8 mouse cellular contexts compared by ENCODE assay signal in the genomic region with DNA sequence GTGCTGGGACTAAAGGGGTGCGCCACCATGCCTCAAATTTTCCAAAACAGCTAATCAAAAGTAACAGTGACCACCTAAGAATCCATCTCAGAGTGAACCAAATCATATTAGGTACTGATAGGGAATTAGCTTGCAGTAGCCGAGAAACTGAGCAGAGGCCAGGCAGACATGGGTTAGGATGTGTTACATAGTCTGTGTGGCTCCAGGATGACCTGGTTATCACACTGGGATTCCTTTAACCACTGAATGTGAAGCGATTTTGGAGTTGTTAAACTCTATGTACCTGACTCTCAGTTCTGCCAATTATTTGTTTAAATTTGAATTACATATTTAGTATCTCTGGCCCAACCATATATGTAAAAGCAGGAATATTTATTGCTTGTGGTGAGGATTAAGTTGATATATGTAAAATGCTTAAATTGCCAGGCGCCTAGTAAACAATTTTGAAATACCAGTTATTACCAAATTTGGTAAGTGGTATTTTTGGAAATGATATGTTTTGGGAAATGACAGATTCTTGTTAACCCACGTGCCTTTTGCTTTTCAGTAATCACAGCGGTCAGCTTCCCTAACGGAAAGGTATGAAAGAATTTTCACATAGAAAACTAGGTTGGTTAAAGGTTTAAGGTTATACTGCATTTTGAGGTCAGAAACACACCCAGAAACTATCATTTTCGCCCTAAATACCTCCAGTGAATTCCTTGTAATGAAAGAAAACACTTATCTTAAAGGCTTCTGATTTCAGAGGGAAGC. TPM values are rescaled to one million over a fixed set of nuclear protein-coding genes. Genes with fewer than 3 reads are reported as not detected.
DNase-seq lines count a peak whose midpoint lies in the region; ATAC-seq and TF ChIP-seq lines count a peak whose summit lies in the region.

No protein-coding gene starts in this region.

- peak; percentile 13; the same call in 1 of the 2 replicates for ATAC-seq in forebrain, embryonic 14.5 days
- ATAC-seq in liver, embryonic 14.5 days (ENCODE audit: insufficient read depth), result peak; percentile 4; the same call in 1 of the 2 replicates

- peak overlapping the region; percentile 37; the same call in 1 of the 2 replicates for H3K9ac ChIP-seq in forebrain, embryonic 14.5 days (ENCODE audit: low read length)
- H3K9ac ChIP-seq in liver, embryonic 14.5 days (replicated peaks), result peak overlapping the region; percentile 62

- H3K36me3 ChIP-seq in forebrain, embryonic 14.5 days (ENCODE audit: control insufficient read depth, insufficient read depth, low read length), result no peaks in the 10 kb centered on the region
- H3K36me3 ChIP-seq in liver, embryonic 14.5 days (replicated peaks; ENCODE audit: control insufficient read depth, insufficient read depth, low read depth), result peaks cover 5% of the 10 kb centered on the region

- peak overlapping the region; percentile 52 for H3K4me2 ChIP-seq in forebrain, embryonic 14.5 days (ENCODE audit: low read length)
- H3K4me2 ChIP-seq in liver, embryonic 14.5 days (ENCODE audit: low read depth), result peak overlapping the region; percentile 66

- no peaks in the 10 kb centered on the region for H3K27me3 ChIP-seq in forebrain, embryonic 14.5 days (replicated peaks; ENCODE audit: control insufficient read depth, insufficient read depth, low read length)
- peaks cover 15% of the 10 kb centered on the region for H3K27me3 ChIP-seq in liver, embryonic 14.5 days (ENCODE audit: control insufficient read depth, insufficient read depth, low read length)

- no peak for TF ChIP-seq EP300 in liver, embryonic 14.5 days (IDR thresholded peaks at IDR 0.05; ENCODE audit: low read depth)

- TF ChIP-seq CTCF in liver, embryonic 14.5 days (IDR thresholded peaks at IDR 0.05; ENCODE audit: low read depth), result no peak

- peak; percentile 52 for DNase-seq in cerebellum, adult 9-10 months
- DNase-seq in cerebellum, adult 8-10 months, result no peak
- DNase-seq in 3T3-L1 (ENCODE audit: low read depth, low spot score), result peak; percentile 29
- DNase-seq in forebrain, embryonic 14.5 days (ENCODE audit: low spot score), result no peak
- no peak for DNase-seq in liver, embryonic 14.5 days (ENCODE audit: low read depth in 3 of 3, low spot score in 3 of 3)
- DNase-seq in thymus, postnatal 0 days (ENCODE audit: low spot score), result no peak
- DNase-seq in adrenal gland, adult 8-10 months, result no peak
- no peak for DNase-seq in thymus, postnatal 4 days

- peak overlapping the region; percentile 50; the same call in 1 of the 2 replicates for H3K4me3 ChIP-seq in forebrain, embryonic 14.5 days (ENCODE audit: low read depth, low read length)
- H3K4me3 ChIP-seq in liver, embryonic 14.5 days (ENCODE audit: insufficient read depth in 1 of 2, low read depth in 2 of 2, low read length in 2 of 2), result peak overlapping the region; percentile 8 to 62; a peak in 3 of 4 replicates

- H3K4me1 ChIP-seq in forebrain, embryonic 14.5 days (ENCODE audit: control insufficient read depth, insufficient read depth, low read length), result peaks cover 5% of the 10 kb centered on the region; the same call in 1 of the 2 replicates
- H3K4me1 ChIP-seq in liver, embryonic 14.5 days (replicated peaks; ENCODE audit: control insufficient read depth in 2 of 2, insufficient read depth in 2 of 2, low read length in 1 of 2), result peaks cover 11% of the 10 kb centered on the region in 2 experiments

- no peaks in the 10 kb centered on the region for H3K9me3 ChIP-seq in forebrain, embryonic 14.5 days (replicated peaks; ENCODE audit: control insufficient read depth, low read length)
- no peaks in the 10 kb centered on the region for H3K9me3 ChIP-seq in liver, embryonic 14.5 days (ENCODE audit: control insufficient read depth, low read length)

- 0 out of 2 replicates have a peak overlapping the region, but pooled peaks have one; percentile 44 for H3K27ac ChIP-seq in forebrain, embryonic 14.5 days (ENCODE audit: low read depth, low read length)
- H3K27ac ChIP-seq in liver, embryonic 14.5 days, result peak overlapping the region; percentile 62

- WGBS in forebrain, embryonic 14.5 days, result 51% methylated on average over 8 of the region's 8 CpGs
- WGBS in liver, embryonic 14.5 days (ENCODE audit: insufficient replicate concordance), result 37% methylated on average over 8 of the region's 8 CpGs

RNA-seq across cellular contexts. Expression of a gene that starts 0.6 kb away (rescaled TPM):
- 42.2 and 43.4 TPM in 2 replicates for polyA plus RNA-seq in forebrain, embryonic 14.5 days (2014; fragmentation: Nextera tagmentation; extraction: Ambion mirVana)
- 7.7 and 13.1 TPM in 2 replicates for polyA plus RNA-seq in liver, embryonic 14.5 days (2012; rRNA removed)
- 22.8 and 26.4 TPM in 2 replicates for polyA plus RNA-seq in liver, embryonic 14.5 days (2014; fragmentation: Nextera tagmentation; extraction: Ambion mirVana)
- polyA plus RNA-seq in thymus, postnatal 0 days (2015; fragmentation: Nextera tagmentation; extraction: Ambion mirVana), result 40.8 and 41.0 TPM in 2 replicates
- 10 to 100 TPM; 31.1 to 42.8 (median 35.9) TPM for total RNA-seq in adrenal gland, adult 8-10 months (2022)

RNA-seq across cellular contexts. Expression of a gene that starts 34.5 kb away (rescaled TPM):
- 91.3 and 97.4 TPM in 2 replicates for polyA plus RNA-seq in forebrain, embryonic 14.5 days (2014; fragmentation: Nextera tagmentation; extraction: Ambion mirVana)
- 4.3 and 8.5 TPM in 2 replicates for polyA plus RNA-seq in liver, embryonic 14.5 days (2012; rRNA removed)
- 14.4 and 15.1 TPM in 2 replicates for polyA plus RNA-seq in liver, embryonic 14.5 days (2014; fragmentation: Nextera tagmentation; extraction: Ambion mirVana)
- 57.2 and 64.4 TPM in 2 replicates for polyA plus RNA-seq in thymus, postnatal 0 days (2015; fragmentation: Nextera tagmentation; extraction: Ambion mirVana)
- 100 to 1,000 TPM in 2 of 4 experiments, 10 to 100 TPM in 2; 79.8 to 128 (median 106) TPM for total RNA-seq in adrenal gland, adult 8-10 months (2022)

RNA-seq across cellular contexts. Expression of a gene that starts 37.0 kb away (rescaled TPM):
- 0.20 and 0.34 TPM in 2 replicates for polyA plus RNA-seq in forebrain, embryonic 14.5 days (2014; fragmentation: Nextera tagmentation; extraction: Ambion mirVana)
- 0.01 TPM in 1 of 2 replicates, not detected in the other for polyA plus RNA-seq in liver, embryonic 14.5 days (2012; rRNA removed)
- not detected in 2 replicates for polyA plus RNA-seq in liver, embryonic 14.5 days (2014; fragmentation: Nextera tagmentation; extraction: Ambion mirVana)
- 0.27 and 0.38 TPM in 2 replicates for polyA plus RNA-seq in thymus, postnatal 0 days (2015; fragmentation: Nextera tagmentation; extraction: Ambion mirVana)
- 1 to 10 TPM in 3 of 4 experiments, under 1 TPM in 1; 0.96 to 6.4 (median 4.0) TPM for total RNA-seq in adrenal gland, adult 8-10 months (2022)

RNA-seq across cellular contexts. Expression of a gene that starts 47.4 kb away (rescaled TPM):
- polyA plus RNA-seq in forebrain, embryonic 14.5 days (2014; fragmentation: Nextera tagmentation; extraction: Ambion mirVana), result 5.7 and 5.9 TPM in 2 replicates
- polyA plus RNA-seq in liver, embryonic 14.5 days (2012; rRNA removed), result 2.1 and 2.4 TPM in 2 replicates
- 0.38 and 0.53 TPM in 2 replicates for polyA plus RNA-seq in liver, embryonic 14.5 days (2014; fragmentation: Nextera tagmentation; extraction: Ambion mirVana)
- polyA plus RNA-seq in thymus, postnatal 0 days (2015; fragmentation: Nextera tagmentation; extraction: Ambion mirVana), result 3.1 and 3.7 TPM in 2 replicates
- total RNA-seq in adrenal gland, adult 8-10 months (2022), result 10 to 100 TPM; 22.2 to 28.3 (median 24.9) TPM

Comparison
In these comparisons a context has a peak if more than half of its experiments do, and no peak if none do; other contexts are left out.
1. DNase-seq: peak in cerebellum, adult 9-10 months (single experiment) and 3T3-L1 (single experiment); none in cerebellum, adult 8-10 months (single experiment), forebrain, embryonic 14.5 days (single experiment), liver, embryonic 14.5 days (0 of 3), thymus, postnatal 0 days (single experiment), adrenal gland, adult 8-10 months (single experiment) and thymus, postnatal 4 days (single experiment).